Mouse (Mus musculus): Measurements from ENCODE around the gene Ndufa6.

DNA sequence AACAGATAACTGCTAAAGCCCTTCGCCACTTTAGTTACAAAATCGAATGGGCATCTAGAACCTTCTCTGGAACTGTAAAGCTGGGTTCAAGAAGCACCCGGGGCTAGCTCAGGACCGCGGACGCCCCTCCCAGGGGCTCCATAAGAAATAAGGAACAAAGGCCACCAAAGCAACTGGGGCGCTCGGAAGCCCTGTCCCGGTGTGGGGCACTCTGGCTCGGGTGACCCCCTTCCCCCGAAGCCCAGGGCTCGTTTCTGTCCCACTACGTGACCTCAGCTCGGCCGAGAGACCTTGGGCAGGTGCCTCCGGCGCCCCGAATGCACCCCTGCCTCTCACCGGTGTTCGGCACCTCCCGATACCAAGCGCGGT lies 393 bp downstream of the Ndufa6 start:
- TF ChIP-seq GATA1 (IDR thresholded peaks at IDR 0.05; ENCODE audit: borderline replicate concordance, low read length) (no peak), CTCF (IDR thresholded peaks at IDR 0.05; ENCODE audit: low read depth, low read length) (no peak), GATA2 (IDR thresholded peaks at IDR 0.05; ENCODE audit: borderline replicate concordance, low read depth, low read length) (no peak), TAL1 (conservative IDR thresholded peaks at IDR 0.05; ENCODE audit: low read depth, low read length) (no peak), POLR2AphosphoS5 (IDR thresholded peaks at IDR 0.05; ENCODE audit: insufficient replicate concordance, low read depth, low read length) (no peak)
